Mouse (Mus musculus): ENCODE results near the gene Spsb4. TPM values are rescaled to one million over a fixed set of nuclear protein-coding genes. Genes with fewer than 3 reads are reported as not detected.

Spsb4 gene
- total RNA-seq, 2 experiments from 2014 or later = 4.8 to 5.5 TPM

GRCm38 (mm10) chr9:97017811-97018641 is 617 bp downstream of the Spsb4 start:
- intact Hi-C loops (cut with DNase I) = loop anchor here (2.0 to 5.0 kb wide), 2 partner anchors 44 to 57 kb away; no protein-coding TSS in a partner anchor
- DNase-seq (ENCODE audit: low spot score in 2 of 2) = peak; percentile 53 to 58

GRCm38 (mm10) chr9:97017121-97017810 is 1.4 kb downstream of the Spsb4 start:
- DNase-seq (ENCODE audit: low spot score in 2 of 2) = peak; percentile 20 to 23
- intact Hi-C loops (cut with DNase I) = loop anchor here (5.0 kb wide), 1 partner anchor 45 kb away; no protein-coding TSS in a partner anchor

DNA sequence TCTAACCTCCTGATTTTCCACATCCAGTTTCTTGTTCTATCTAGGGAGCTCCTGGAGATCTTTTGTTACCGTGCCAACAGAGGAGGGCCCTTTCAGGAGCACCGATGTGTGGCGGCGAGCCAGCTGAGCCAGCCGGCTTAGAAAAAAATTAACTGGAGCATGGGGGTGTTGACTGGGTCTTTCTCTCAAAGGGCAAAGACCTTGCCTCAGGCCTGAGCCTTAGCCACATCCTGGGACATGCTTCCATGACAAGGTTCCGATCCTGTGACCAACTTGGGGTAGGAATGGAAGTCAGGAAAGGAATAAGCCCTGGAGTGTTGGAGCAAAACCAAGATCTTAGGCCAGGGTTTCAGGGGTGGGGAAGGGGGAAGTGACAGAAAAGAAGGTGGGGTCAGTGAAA is 2.9 kb downstream of the Spsb4 start:
- intact Hi-C loops (cut with DNase I) = loop anchor here (5.0 kb wide), 1 partner anchor 47 kb away; no protein-coding TSS in a partner anchor
- DNase-seq (ENCODE audit: low spot score in 2 of 2) = no peak

DNA sequence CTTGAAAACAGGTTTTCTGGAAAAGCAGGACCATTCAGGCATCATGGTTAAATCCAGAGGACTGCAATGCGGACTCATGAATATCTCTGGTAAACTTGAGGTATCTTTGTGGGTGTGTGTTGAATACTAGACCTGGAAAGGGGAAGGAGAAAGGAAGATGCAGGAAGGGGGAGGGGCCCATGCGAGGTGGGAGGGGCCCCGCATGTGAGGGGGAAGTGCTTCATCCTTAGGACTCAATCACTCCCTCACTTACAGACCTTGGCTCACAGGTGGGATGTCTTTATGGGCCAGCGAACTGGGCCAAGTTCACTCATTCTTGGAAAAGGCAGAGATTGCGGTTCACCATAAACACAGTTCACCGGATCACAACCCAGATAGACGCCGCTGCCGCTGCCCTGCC is 4.9 kb downstream of the Spsb4 start:
- intact Hi-C loops (cut with DNase I) = no loop called here
- DNase-seq (ENCODE audit: low spot score in 2 of 2) = no peak

DNA sequence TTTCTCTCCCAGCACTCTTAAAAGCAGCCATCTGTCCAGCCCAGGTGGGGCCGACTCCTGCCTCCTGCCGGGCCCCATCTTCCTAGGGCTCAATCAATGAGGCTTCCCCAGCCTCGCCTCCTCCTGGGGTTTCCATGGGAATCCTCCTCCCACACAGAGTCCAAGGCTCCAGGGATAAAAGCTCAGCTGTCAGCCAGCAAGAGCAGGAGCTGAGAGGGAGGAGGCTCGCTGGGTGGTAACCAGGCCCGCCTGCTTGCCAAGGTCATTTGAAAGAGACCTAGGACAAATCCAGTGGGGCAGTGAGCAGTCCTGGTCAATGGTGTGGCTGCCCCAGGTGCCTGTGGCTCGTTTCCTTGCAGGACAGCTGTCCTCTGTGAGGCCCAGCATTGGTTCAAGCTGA is 5.5 kb downstream of the Spsb4 start:
- intact Hi-C loops (cut with DNase I) = no loop called here
- peak; percentile 60 to 62 for DNase-seq (ENCODE audit: low spot score in 2 of 2)

DNA sequence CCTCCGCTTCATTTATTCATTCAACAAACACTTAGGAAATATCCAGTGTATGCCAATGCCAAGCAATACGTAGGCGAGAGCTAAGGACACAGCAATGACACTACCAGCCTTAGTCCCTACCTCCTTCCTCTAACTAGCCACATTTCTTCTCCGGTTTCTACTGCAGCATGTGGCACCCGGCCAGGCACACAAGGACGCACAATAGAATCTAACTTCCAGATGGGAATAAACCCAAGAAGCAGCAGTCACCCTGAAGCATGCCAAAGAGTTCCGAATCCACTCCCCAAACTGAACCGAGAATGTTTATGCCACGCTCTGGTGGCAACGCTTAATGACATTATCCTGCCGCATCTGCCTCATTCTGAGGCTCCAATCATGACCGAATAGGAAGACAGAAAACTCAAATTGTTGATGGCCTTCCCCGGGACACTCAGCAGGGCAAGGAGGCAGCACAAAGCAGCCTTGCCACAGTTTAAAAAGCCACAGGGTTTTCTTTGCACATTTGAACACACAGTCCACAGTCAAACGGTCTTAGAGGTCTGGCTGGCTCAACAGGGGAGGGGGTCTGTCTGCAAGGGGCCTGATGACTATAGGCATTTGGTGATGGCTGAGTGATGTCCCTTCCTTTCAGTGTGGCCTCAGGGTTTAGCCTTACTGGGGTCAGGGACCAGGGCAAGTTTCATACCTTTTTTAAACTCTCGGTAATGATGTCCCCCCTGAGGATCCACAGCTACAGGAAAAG is 7.0 kb downstream of the Spsb4 start:
- peak in 1 of 2 experiments; percentile 43 for DNase-seq (ENCODE audit: low spot score in 2 of 2)
- intact Hi-C loops (cut with DNase I) = no loop called here

GRCm38 (mm10) chr9:97010447-97010846 is 8.2 kb downstream of the Spsb4 start:
- DNase-seq (ENCODE audit: low spot score in 2 of 2) = no peak
- intact Hi-C loops (cut with DNase I) = no loop called here

- intact Hi-C loops (cut with DNase I) = no loop called here
- no peak for DNase-seq (ENCODE audit: low spot score in 2 of 2)
Measured at GRCm38 (mm10) chr9:97004726-97005125, 13.9 kb downstream of the Spsb4 start.

DNA sequence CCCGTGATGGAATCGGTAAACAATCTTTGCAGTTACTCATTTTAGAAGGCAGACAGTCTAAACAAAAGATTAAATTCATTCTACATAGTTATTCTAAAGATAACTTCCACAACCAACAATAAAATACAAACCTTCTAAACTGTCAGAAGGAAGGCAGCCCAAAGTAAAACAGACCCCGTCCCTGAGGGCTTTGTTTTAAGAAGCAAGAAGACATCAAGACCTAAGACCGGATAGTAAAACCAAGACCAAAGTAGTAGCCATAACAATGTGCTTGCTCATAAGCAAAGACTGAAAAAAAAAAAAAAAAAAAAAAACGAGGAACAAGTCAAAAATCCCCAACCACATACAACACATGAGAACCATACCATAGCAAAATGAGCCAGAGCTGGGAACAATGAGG is 15.5 kb downstream of the Spsb4 start:
- DNase-seq (ENCODE audit: low spot score in 2 of 2) = no peak
- intact Hi-C loops (cut with DNase I) = no loop called here

DNA sequence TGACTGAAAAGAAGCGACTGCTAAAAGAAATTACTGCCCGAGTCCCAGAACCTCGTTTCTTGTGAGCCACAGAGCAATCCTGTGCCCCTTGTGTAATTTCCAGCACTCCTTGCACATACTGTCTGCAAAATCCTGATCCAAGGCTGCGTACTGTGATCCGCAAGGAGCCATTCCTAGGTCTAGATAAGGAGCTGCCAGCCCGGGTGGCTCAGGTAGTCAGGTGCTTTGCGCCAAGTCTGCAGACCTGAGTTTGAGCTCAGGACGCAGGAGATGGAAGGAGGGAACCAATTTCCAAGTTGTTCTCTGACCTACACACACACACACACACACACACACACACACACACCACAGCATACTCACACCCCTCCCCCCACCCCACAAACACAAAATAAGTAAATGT is 16.0 kb downstream of the Spsb4 start:
- intact Hi-C loops (cut with DNase I) = no loop called here
- no peak for DNase-seq (ENCODE audit: low spot score in 2 of 2)

GRCm38 (mm10) chr9:97002025-97002424 is 16.6 kb downstream of the Spsb4 start:
- intact Hi-C loops (cut with DNase I) = no loop called here
- DNase-seq (ENCODE audit: low spot score in 2 of 2) = no peak

GRCm38 (mm10) chr9:97001458-97001857 is 17.2 kb downstream of the Spsb4 start:
- no peak for DNase-seq (ENCODE audit: low spot score in 2 of 2)
- intact Hi-C loops (cut with DNase I) = no loop called here

- intact Hi-C loops (cut with DNase I) = no loop called here
- DNase-seq (ENCODE audit: low spot score in 2 of 2) = no peak
Measured at GRCm38 (mm10) chr9:96995717-96996116, 22.9 kb downstream of the Spsb4 start.

DNA sequence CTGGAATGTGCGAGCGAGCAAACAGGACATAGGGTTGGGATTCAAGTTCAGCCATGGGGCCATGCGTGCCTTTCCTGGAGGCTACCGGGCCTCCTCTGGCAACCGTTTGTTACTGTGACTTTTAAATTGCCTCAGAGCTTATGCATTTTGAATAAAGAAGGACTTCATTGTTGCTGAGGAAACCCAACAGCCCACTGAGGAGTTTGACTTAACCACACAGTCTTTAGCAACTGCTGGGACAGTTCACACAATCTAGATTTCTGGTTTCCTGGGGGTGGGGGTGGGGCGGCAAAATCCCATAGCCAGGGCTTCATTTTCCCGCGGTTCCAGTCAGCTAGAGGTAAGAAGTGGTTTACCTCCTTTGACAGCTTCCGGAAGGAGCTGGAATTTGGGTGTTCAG is 23.9 kb downstream of the Spsb4 start:
- no peak for DNase-seq (ENCODE audit: low spot score in 2 of 2)
- intact Hi-C loops (cut with DNase I) = no loop called here

DNA sequence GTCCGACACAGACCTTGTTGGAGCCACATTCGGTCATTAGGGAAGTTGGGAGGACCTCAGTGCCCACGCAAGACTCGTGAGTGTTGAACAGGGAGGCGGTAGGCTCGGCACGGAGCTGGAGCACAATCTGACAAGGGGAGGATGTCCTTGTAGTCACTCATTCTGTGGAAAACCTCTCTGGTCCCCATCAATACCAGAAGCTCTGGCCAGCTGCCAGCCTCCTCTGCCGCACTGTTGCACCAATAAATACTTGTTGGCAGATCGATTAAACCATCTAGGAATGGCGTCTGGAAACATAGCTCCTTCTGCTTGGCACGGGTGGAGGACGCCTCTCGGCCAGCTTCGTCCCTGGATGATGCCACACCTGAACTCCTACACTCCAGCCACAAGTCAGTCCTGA is 27.5 kb downstream of the Spsb4 start:
- intact Hi-C loops (cut with DNase I) = no loop called here
- DNase-seq (ENCODE audit: low spot score in 2 of 2) = no peak

DNA sequence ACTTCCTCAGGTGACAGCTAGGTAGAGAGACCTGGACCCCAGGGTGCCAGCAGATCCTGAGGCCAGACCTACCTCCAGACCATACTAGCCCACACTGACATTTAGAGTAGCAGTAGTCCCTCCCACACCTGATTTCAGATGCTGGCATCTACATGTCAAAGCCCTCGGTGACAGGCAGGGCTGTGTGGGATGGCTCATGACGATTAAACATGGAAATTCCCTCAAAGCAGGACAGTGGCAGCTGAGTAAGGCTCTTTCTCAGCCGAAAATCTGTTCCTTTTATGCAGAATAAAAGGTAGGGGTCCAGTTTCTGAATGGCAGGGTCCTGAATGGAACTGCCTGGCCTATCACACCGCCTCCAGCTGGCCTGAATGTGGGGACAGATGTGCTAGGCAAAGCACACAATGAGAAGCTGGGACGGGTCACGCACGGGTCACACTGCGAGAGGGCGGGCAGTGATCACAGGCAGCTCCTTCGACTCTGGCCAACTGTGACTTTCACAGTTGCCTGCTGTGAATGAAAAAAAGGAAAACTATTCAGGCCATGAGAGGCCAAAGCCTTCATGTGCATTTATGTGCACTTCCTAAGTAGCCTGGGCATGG is 29.2 kb downstream of the Spsb4 start:
- DNase-seq (ENCODE audit: low spot score in 2 of 2) = no peak
- intact Hi-C loops (cut with DNase I) = no loop called here

DNA sequence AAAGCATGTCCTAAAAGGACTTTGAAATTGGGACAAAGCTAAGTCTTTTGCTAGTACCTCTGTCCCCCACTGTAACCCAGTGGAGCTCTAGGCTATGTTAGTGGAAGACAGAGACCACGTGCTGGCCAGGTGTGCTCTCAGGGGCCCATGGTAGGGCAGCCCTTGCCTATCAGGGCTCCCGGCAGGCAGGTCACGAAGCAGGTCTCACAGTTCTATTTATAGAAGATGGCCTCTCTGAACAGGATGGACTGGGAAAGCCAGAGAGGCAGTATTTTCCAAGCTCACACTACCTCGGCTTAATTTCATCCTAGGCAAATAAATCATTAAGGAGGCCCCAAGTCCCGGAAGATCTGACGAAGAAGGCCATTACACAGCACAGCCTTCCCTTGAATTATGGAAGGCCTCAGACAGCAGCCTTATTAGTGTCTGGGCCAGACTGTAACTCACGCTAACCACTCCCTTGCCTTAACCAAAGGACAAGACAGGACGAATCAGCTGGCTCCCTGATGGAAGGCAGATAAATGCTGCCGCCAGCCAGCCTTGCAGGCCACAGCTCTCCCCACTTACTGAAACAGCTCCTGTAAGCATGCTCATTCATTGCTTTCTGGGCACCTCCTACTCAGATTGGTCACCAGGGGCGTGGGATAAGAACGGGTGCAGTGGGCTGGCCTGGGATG is 31.7 kb downstream of the Spsb4 start:
- intact Hi-C loops (cut with DNase I) = no loop called here
- no peak for DNase-seq (ENCODE audit: low spot score in 2 of 2)

DNA sequence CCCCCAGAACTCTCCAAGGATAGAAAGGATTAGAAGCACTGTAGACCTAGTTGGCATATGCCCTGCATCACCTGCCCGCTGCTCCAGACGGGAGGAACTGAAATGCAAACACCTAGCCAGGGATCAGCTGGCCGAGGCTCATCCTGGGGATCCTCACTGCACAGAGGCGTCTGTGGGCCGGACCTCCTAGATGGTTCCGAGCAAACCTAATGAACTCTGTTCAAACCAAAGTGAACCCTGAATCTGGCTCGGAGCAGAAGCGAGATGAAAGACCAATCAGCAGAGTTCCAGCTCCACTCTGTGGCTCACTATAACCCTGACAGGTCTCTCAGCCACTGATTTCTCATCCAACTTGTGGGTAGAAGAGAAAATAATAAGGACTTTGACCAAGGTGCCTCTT is 34.6 kb downstream of the Spsb4 start:
- DNase-seq (ENCODE audit: low spot score in 2 of 2) = no peak
- intact Hi-C loops (cut with DNase I) = no loop called here

GRCm38 (mm10) chr9:96982940-96983339 is 35.7 kb downstream of the Spsb4 start:
- intact Hi-C loops (cut with DNase I) = no loop called here
- no peak for DNase-seq (ENCODE audit: low spot score in 2 of 2)

Data from left cerebral cortex, postnatal 36 days (tissue).